Mouse (Mus musculus) cerebellum, adult (tissue): Measurements from ENCODE around the gene Vmn1r211.
"Not testable (repeated sequence)": the region's sequence is repeated elsewhere in the genome, so short reads cannot be mapped to it uniquely, and the experiment has no call there.

ENCODE experiments used
- ATAC-seq: cut with Nextera tagmentation; 2 replicates; pipeline ENCODE4 v1.9.2; 2017; ENCODE audit warnings: mild to moderate bottlenecking, moderate library complexity, mixed read lengths; ENCODE audit not compliant: insufficient number of reproducible peaks, low FRiP score, low TSS enrichment

The Vmn1r211 gene

GRCm38 (mm10) chr13:22857461-22857860, at the start of gene Vmn1r211:
TSS of gene Vmn1r211 (minus strand) at chr13:22857561.
- ATAC-seq, result no peak

- ATAC-seq, result no peak
These were observed 26.7 kb upstream of the Vmn1r211 start, which contains the start of gene Vmn1r212 for GRCm38 (mm10) chr13:22884105-22884504. TSS of gene Vmn1r212 (minus strand) at chr13:22884205.

- no peak for ATAC-seq
These were observed 21.9 kb upstream of the Vmn1r211 start for GRCm38 (mm10) chr13:22879257-22879656.

GRCm38 (mm10) chr13:22854760-22855159, 2.6 kb downstream of the Vmn1r211 start:
- ATAC-seq, result no peak

- no peak for ATAC-seq
These were observed 10.6 kb downstream of the Vmn1r211 start for GRCm38 (mm10) chr13:22846798-22847197.

GRCm38 (mm10) chr13:22844304-22844703, 13.1 kb downstream of the Vmn1r211 start:
- not testable (repeated sequence) for ATAC-seq

GRCm38 (mm10) chr13:22831248-22831647, 26.1 kb downstream of the Vmn1r211 start, which contains the start of gene Vmn1r210:
TSS of gene Vmn1r210 (minus strand) at chr13:22831348.
- ATAC-seq, result no peak

GRCm38 (mm10) chr13:22829395-22829794, 28.0 kb downstream of the Vmn1r211 start:
- ATAC-seq, result not testable (repeated sequence)

GRCm38 (mm10) chr13:22821601-22822000, 35.8 kb downstream of the Vmn1r211 start:
- ATAC-seq, result not testable (repeated sequence)

- not testable (repeated sequence) for ATAC-seq
These were observed 47.8 kb downstream of the Vmn1r211 start, which contains the start of gene Vmn1r209 for GRCm38 (mm10) chr13:22809582-22809981. TSS of gene Vmn1r209 (minus strand) at chr13:22809682.
